Mouse (Mus musculus): ENCODE measurements around the gene Pelo.

Pelo gene

DNA sequence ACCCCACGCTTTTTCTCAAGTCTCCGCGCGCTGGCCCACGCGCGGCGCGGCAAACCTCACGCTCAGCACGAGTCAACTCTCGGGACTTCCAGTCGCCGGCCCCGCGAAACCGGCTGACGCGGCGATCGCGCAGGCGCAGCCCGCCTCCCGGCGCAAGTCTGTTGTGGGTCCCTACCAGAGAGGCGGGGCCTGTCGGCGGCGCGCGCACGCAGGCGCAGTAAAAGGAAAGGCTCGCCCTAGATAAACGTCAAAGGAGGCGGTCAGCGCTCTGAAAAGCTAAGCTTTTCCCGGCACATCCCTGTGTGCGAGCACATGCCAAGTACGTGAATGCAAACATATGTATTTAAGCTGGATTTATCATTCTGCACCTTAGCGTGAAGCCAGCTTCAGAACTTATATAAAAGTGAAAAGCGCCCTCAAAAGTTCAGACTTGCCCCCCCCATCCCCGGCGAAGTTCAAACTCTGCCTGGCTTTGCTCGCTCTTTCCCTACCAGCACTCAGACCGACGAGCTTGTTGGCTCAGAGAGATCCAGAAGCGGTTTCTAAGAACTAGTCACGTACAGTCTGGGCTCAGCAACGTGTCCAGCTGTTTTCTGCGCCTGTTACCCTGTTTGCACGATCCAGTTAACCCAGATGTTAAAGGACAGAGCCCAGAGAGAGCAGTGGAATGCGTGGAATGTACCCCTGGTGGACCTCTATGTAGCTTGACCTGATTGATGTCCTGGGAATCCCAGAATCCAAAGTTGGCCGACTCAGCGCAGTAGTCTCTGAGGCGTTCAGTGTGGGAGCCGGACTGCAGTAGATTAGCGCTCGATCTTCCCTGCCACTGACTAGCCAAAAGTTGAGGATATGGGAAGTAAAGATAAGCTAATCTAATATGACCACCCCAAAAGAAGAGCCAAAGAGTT lies at the start of gene Pelo:
Pelo (minus strand) TSS at position 118 of the 908 bp plus-strand sequence.
- peak; percentile 97 for DNase-seq

DNA sequence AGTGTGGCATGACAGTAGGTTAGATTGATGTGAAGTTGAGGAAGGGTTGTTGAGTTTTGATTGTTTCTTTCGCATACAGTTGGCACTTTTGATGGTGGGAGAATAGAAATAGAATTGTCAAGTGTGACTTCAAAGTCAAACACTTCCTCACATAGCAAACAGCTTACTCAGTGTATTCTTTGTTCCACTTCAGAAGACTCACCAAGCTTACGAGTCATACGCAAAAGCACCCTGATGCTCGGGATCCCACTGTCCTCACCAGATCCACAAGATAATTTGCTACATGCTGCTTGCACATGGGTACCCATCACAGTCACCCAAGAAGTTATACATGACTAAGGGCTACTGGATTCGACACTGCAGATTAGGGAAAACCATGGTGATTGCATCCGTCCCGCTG lies 48.5 kb upstream of the Pelo start:
- DNase-seq: no peak

- DNase-seq: no peak
Measured at GRCm38 (mm10) chr13:115136761-115137160, 46.8 kb upstream of the Pelo start.

DNA sequence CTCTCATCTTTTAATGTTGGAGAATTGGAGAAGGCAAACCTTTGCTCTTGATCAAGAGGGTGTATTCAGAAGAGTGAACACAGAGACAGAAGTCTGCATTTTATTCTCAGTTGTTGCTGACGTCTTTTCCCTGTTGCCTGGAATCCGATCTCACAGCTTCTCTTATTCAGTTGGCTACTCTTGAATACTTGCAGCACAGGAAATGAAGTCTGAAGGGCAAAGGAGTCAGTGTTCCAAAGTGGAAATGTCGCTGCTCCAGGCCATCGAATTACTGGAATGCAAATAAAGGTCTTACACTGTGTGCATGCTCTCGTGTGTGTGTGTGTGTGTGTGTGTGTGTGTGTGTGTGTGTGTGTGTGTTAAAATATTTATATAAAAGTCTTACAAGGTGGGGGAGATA lies 42.4 kb upstream of the Pelo start:
- DNase-seq: no peak

GRCm38 (mm10) chr13:115131381-115131780 lies 41.4 kb upstream of the Pelo start:
- no peak for DNase-seq

- no peak for DNase-seq
Measured at GRCm38 (mm10) chr13:115130035-115130434, 40.0 kb upstream of the Pelo start.

GRCm38 (mm10) chr13:115127826-115128225 lies 37.8 kb upstream of the Pelo start:
- no peak for DNase-seq

- no peak for DNase-seq
Measured at GRCm38 (mm10) chr13:115126534-115126933, 36.5 kb upstream of the Pelo start.

- no peak for DNase-seq
Measured at GRCm38 (mm10) chr13:115125130-115125529, 35.1 kb upstream of the Pelo start.

- no peak for DNase-seq
Measured at GRCm38 (mm10) chr13:115124521-115124920, 34.5 kb upstream of the Pelo start.

- DNase-seq: no peak
Measured at GRCm38 (mm10) chr13:115118756-115119155, 28.8 kb upstream of the Pelo start.

- DNase-seq: no peak
Measured at GRCm38 (mm10) chr13:115118195-115118594, 28.2 kb upstream of the Pelo start.

DNA sequence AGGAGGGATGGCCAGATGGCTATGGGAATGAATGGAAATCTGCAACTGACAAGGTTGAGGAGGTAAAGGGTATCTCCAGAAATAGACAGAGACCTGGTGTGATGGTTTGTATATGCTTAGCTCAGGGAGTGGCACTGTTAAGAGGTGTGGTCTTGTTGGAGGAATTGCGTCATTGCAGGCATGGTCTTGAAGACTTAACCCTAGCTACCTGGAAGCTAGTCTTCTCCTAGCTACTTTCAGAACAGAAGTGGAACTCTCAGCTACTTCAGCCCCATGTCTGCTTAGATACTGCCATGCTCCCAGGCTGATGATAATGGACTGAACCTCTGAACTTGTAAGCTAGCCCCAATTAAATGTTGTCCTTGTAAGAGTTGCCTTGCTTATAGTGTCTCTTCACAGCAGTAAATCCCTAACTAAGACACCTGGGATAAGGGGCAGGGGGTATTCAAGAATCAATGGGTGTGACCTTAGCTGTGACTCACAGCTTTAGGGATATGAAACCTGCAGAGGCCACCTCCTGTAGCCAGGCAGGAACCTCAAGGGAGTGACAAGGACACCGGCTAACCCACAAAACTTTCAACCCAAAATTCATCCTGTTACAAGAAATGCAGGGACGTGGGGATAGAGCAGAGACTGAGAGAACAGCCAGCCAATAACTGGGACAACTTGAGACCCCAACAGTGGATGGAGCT lies 27.1 kb upstream of the Pelo start:
- no peak for DNase-seq

DNA sequence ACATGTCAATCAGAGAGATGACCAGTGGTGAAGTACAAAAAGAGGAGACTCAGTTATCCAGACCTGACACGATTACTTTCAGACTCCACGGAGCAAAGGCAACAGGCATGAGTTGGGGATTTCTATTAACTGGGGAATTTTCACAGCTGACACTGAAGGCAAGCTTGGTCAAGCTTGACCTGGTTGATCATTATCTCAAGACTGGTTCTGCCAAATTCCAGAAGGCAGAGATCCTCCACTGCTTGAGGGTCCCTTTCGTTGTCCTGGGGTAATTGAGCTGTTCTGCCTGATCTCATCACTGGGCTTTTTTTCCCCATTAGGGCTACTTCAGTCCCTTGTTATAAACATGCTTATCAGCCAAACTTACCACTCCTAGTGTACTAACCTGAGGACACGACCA lies 19.6 kb upstream of the Pelo start:
- no peak for DNase-seq

DNA sequence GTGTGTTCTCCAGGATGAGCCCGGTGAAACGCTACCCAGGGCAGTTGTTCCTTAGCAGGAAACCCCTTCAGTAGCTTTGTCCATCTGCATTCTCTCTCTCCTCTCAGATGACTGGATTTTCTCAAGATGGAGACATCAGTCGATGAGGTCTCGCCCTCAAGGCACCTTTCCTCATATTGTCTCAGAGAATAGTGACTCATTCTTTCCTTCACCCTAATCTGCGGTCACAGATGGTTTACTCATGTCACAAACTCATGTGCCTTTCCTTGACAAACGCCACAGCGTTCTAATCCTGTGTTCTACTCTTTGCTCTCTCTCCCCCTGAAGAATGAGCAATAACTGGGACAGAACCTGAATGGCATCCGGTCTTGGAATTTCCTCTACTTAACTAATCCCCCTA lies 17.4 kb upstream of the Pelo start:
- no peak for DNase-seq

- DNase-seq: no peak
Measured at GRCm38 (mm10) chr13:115106183-115106582, 16.2 kb upstream of the Pelo start.

DNA sequence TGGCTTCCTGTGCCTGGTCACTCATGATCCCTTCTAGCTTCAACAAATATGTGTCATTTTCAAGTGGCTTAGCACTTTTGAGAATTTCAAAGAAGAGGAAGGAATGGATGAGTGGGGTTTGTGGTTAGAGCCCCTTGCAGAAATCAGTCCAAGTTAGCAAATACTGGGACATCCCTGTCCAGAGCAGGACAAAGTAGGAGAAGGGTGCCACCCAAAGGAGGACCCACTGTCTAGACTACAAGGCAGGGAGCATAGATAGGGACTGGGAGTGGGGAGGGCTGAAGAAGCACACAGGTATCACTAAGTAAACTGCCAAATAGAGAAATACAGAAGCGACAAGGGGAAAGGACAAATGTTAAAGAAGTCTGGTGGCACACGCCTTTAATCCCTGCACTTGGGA lies 12.8 kb upstream of the Pelo start:
- DNase-seq: no peak

GRCm38 (mm10) chr13:115101355-115102191 lies 11.6 kb upstream of the Pelo start, which contains the start of the genes Gm49395 and Itga1:
Gene Gm49395, minus strand, starts transcription at chr13:115101921.
Gene Itga1, minus strand, starts transcription at chr13:115101964.
- DNase-seq: peak; percentile 12

- no peak for DNase-seq
Measured at GRCm38 (mm10) chr13:115100381-115101177, 10.6 kb upstream of the Pelo start.

DNA sequence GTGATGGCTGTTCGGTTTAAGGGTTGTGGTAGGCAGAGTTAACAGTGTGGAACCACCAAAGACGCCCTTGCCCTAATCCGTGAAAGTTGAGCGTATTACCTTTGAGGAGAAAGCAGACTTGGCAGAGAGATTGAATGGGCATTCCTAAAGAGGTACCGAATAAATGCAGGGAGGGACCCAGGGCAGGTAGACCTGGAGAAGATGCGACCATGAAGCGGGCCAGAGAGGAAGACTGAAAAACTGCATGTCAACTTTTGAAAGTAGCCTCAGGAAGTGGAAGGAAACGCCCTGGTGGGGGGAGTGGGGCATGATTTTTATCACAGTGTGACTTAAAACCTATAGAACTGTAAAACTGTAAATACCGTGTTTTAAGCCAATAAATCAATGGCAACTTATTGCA lies 9.4 kb upstream of the Pelo start:
- no peak for DNase-seq

DNA sequence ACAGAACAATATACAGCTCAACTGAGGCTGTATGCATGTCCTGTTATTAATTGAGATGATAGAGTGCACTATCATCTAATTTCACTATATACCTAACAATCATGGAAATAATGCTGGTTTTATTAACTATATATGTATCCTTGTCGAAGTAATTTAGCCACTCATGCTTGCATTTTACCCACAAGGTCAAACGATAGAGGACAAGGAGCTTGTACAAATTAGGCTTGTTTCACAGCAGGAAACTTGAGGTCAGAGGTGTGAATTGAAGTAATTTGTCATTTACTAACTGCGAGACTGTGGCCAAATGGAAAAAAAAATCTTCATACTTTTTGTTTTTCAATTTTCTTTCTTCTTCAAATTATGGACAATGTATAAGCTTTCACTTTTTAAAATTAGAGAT lies 8.2 kb upstream of the Pelo start:
- DNase-seq: no peak

- no peak for DNase-seq
Measured at GRCm38 (mm10) chr13:115096965-115097364, 7.0 kb upstream of the Pelo start.
